Mouse (Mus musculus): ENCODE results near the gene Mcf2l.

- no peak for TF ChIP-seq MAFK (IDR thresholded peaks at IDR 0.05; ENCODE audit: insufficient read depth, low read depth, low read length)
- no peak for TF ChIP-seq HCFC1 (IDR thresholded peaks at IDR 0.05; ENCODE audit: borderline replicate concordance, insufficient read depth, low read length)
- no peak for TF ChIP-seq CHD2 (IDR thresholded peaks at IDR 0.05; ENCODE audit: low read depth, low read length)
- no peak for TF ChIP-seq ZNF384 (IDR thresholded peaks at IDR 0.05; ENCODE audit: low read depth, low read length)
Measured at GRCm38 (mm10) chr8:12940549-12940948, 66.9 kb downstream of the Mcf2l start.
